Mouse (Mus musculus) right cerebral cortex, postnatal 10 days (tissue): ENCODE results near the gene Set.

Experiments used
- DNase-seq, 2 experiments: peaks; one replicate each; pipeline ENCODE4 v3.0.0; 2021; ENCODE audit warnings: low spot score in 2 of 2

The Set gene

GRCm38 (mm10) chr2:30087310-30087709 lies 30.1 kb downstream of the Set start:
- DNase-seq = no peak

GRCm38 (mm10) chr2:30091521-30091920 lies 34.3 kb downstream of the Set start:
- DNase-seq = no peak

- no peak for DNase-seq
These were observed 35.2 kb downstream of the Set start for GRCm38 (mm10) chr2:30092280-30092918.

GRCm38 (mm10) chr2:30093471-30094207 lies 36.5 kb downstream of the Set start, which contains the start of gene Zdhhc12:
Gene Zdhhc12 (minus strand): TSS chr2:30093648.
- peak; percentile 96 to 97 for DNase-seq

GRCm38 (mm10) chr2:30094208-30094588 lies 37.0 kb downstream of the Set start:
- peak; percentile 44 to 61 for DNase-seq

GRCm38 (mm10) chr2:30095882-30096527 lies 38.8 kb downstream of the Set start:
- DNase-seq = peak; percentile 61 to 64

GRCm38 (mm10) chr2:30100214-30100613 lies 43.0 kb downstream of the Set start:
- no peak for DNase-seq

- DNase-seq = peak in 1 of 2 experiments; percentile 54
These were observed 49.2 kb downstream of the Set start for GRCm38 (mm10) chr2:30106364-30106763.

- no peak for DNase-seq
These were observed 50.5 kb downstream of the Set start for GRCm38 (mm10) chr2:30107646-30108045.

GRCm38 (mm10) chr2:30108260-30108659 lies 51.1 kb downstream of the Set start:
- DNase-seq = no peak

GRCm38 (mm10) chr2:30111500-30111899 lies 54.3 kb downstream of the Set start:
- DNase-seq = no peak

- no peak for DNase-seq
These were observed 55.4 kb downstream of the Set start for GRCm38 (mm10) chr2:30112564-30112963.

GRCm38 (mm10) chr2:30119641-30120051 lies 62.5 kb downstream of the Set start:
- DNase-seq = peak; percentile 75 to 82

- no peak for DNase-seq
These were observed 63.1 kb downstream of the Set start for GRCm38 (mm10) chr2:30120269-30120668.
